Mouse (Mus musculus) fat pad, adult 2 months (tissue): ENCODE results near the gene Litaf.
"Not testable (repeated sequence)": the region's sequence is repeated elsewhere in the genome, so short reads cannot be mapped to it uniquely, and the experiment has no call there.

Experiments used
- DNase-seq: peaks from one replicate; pipeline ENCODE4 v3.0.0-alpha.2; 2011; ENCODE audit warnings: low read depth, low spot score; ENCODE audit errors: extremely low read depth

The Litaf gene

DNA sequence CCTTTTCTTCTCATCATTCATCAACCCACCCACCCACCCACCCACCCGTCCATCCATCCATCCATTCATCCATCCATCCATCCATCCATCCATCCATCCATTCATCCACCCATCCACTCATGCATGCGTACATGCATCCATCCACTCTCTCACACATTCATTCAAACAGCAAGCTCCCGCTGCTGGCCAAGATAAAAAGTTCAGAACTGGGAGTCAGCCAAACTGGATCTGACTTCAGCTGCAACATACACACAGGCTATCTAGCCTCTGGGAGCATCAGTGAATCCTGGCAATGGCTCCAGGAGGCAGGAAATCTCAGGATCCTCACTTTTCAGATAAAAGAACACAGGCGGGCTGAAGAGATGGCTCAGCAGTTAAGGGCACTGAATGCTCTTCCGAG lies 42.3 kb downstream of the Litaf start:
- DNase-seq: no peak

- DNase-seq: no peak
These were observed 43.9 kb downstream of the Litaf start for GRCm38 (mm10) chr16:11022113-11022489.

- no peak for DNase-seq
These were observed 44.4 kb downstream of the Litaf start for GRCm38 (mm10) chr16:11021403-11022112.

GRCm38 (mm10) chr16:11017807-11018595 lies 48.0 kb downstream of the Litaf start:
- no peak for DNase-seq

DNA sequence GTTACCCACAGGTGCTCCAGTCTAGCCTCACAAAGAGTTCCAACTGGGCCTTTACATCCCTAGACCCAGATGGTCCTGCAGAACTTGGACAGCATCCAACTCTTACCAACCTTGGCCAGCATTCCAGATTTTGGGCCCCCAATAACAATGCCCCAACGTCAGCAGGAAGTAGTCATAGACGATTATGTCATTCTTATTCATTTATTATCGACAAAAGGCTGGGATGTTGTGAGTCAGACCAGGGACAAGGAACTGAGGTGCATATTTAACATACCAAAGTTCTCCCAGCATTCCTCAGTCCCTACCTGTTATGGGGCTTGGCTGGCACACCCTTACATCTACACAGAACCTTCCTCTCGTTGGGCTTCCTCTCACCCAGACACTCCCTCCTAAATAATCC lies 49.6 kb downstream of the Litaf start:
- DNase-seq: no peak

DNA sequence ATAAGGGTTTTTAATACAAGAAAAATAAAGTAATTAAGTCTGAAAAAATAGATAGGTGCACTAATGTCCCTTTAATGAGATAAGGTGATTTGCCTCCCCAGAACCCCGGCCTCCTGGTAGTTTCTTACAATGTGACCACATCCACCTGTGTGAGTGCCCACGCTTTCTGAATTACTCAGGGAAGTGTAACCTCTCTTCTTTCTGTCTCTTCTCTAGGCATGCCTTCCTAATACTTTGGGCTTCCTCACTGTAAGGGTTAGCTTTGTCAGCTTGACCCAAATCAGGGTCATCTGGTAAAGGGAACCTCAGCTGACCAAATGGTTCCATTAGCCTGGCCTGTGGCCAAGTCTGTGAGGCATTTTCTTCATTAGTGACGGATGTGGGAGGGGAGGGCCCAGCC lies 51.5 kb downstream of the Litaf start:
- no peak for DNase-seq

DNA sequence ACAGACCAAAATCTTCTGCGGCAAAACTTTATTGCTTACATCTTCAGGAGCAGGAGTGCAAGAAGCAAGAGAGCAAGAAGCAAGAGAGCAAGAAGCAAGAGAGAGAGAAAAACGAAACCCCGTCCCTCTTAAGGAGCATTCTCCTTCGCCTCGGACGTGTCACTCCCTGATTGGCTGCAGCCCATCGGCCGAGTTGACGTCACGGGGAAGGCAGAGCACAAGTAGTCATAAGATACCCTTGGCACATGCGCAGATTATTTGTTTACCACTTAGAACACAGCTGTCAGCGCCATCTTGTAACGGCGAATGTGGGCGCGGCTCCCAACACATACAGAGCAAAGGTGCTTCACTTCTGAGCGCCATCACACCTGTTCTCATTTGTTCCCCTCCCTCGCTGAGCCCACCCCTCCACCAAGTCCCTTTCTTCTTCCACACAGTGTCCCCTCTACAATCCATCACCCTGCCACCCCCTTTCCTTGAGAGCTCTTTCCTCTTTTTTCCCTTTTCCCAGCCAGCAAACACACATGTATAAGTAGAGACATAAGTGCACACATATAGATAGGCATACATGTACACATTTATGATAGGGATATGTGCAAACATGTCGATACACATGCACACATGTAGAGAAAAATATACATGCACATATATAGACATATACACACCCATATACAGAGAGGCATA lies 52.4 kb downstream of the Litaf start:
- not testable (repeated sequence) for DNase-seq

- DNase-seq: no peak
These were observed 53.1 kb downstream of the Litaf start for GRCm38 (mm10) chr16:11012571-11013463.

GRCm38 (mm10) chr16:11011939-11012338 lies 54.0 kb downstream of the Litaf start:
- DNase-seq: no peak

DNA sequence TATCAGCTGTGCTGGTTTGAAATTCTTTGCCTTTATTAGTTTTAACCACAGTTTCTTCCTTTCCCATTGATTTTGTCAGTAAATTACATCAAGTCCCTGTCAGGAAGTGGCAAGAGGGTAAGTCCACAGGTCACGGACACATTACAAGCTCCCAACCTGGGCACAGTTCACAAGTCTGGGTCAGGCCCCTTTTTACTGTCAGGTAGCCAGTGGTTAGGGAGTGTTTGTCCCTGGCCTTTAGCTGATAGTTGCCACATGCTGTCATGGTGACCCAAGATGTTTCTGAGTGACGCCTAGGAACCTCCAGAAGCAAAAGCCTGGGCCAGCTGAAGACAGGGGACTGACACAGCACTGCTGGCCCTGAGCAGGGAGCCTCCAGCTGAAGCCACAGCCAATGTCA lies 54.8 kb downstream of the Litaf start:
- no peak for DNase-seq

DNA sequence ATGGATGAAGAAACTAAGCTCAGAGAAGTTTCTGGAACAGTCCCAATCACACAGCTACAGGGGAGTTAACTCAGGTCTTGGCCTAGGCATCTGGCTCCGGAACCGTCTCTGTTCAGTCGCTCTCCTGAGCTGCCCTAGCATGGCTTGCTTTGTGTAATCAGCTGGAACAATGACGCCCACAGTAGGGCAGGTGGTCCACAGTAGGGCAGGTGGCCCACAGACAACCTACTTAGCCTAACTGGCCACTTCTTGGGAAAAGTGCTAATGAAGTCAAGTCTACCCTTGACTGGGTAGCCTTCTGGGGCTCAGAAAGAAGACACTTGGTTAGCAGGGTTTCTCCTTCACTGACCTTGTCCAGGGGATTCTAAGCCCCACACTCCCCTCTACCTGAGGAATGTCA lies 55.7 kb downstream of the Litaf start:
- no peak for DNase-seq

GRCm38 (mm10) chr16:11008162-11008991 lies 57.6 kb downstream of the Litaf start:
- DNase-seq: no peak

- no peak for DNase-seq
These were observed 59.9 kb downstream of the Litaf start for GRCm38 (mm10) chr16:11006100-11006499.

DNA sequence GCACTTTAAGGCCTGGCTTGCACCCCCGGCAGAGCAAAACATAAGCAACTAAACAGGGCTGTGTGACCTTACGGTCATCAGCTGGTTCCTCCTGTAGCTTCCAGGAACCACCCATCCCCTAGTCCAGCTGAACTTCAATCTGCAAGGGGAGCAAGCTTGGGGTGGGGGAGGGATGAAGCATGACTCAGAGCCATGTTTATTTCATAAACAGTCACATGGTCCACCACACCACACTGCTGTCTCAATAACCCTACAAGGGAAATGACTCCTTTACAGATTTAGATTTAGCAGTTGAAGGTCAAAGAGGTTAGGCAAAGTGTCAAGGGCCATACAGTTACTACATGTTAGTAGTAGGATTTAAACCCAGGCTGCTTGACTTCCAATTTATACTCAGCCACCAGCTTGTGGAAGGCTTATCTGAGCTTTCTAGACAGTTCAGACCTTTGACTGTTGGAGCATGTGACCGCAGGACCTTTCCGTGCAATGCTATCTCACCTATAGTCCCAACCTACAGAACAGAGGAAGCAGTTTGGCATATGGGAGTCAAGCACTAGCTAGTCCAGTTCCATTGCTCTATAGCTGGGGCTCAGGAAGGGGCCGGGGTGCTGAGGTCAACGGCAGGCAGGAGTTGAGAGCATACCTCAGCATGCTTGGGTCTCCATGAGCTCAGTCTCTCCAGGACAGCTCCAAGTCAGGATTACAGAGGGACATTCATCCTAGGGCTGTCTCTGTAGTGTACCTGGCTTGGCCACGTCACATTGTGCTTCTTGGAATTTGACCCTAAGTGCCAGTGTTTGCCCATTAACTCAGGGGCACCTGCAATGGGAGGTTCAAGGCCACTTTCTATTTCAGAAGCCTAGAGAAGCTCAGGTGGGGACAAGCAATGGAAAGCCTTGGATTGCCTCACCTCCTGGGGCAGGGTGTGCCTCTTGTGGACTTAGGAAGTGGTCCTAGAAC lies 64.0 kb downstream of the Litaf start:
- no peak for DNase-seq

DNA sequence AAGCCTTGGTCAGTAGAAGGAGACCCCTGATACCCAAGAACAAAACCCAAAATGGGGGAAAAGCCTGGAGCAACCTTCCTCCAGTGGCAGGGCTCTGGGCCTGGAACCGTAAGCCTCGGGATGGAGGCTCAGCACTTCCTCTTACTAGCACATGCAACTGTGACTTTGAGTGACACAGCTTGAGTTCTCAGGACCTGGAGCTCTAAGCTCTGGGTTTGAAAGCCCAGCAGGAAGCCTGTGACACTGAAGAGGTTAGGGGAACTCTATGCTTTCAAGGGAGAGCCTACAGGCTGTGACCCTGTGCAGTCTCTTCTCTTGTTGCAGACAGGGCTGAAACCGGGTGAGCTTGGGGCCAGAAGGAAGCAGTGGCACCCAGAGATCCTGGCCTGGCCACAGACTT lies 66.1 kb downstream of the Litaf start:
- no peak for DNase-seq

- DNase-seq: no peak
These were observed 67.7 kb downstream of the Litaf start for GRCm38 (mm10) chr16:10998224-10998623.

DNA sequence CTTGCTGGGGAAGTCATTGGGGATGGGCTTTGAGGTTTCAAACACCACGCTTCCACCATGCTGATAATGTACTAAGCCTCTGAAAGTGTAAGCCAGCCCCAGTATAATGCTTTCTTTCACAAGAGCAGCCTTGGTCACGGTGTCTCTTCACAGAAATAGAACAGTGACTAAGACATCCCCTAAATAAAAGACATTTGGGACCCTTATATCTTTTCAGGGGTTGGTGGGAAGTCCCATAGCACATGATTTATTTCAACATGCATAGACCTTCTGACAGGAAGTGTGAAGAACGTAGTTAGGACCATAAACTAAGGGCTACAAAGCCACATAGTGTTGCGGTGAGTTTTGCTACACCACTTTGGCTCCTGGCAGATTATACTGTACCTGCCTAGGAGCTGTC lies 69.4 kb downstream of the Litaf start:
- no peak for DNase-seq

- no peak for DNase-seq
These were observed 72.8 kb downstream of the Litaf start for GRCm38 (mm10) chr16:10993032-10993744.
